Mouse (Mus musculus): ENCODE results near the gene Eif3b.

The Eif3b gene

GRCm38 (mm10) chr5:140418489-140419441 is at the start of gene Eif3b:
Gene Eif3b (plus strand): TSS chr5:140419328.
- DNase-seq (ENCODE audit: low read depth, low spot score) = peak; percentile 95

- DNase-seq (ENCODE audit: low read depth, low spot score) = no peak
These were observed 49.7 kb upstream of the Eif3b start for GRCm38 (mm10) chr5:140369466-140369865.

GRCm38 (mm10) chr5:140370446-140371254 is 48.5 kb upstream of the Eif3b start:
- DNase-seq (ENCODE audit: low read depth, low spot score) = no peak

- DNase-seq (ENCODE audit: low read depth, low spot score) = no peak
These were observed 47.5 kb upstream of the Eif3b start for GRCm38 (mm10) chr5:140371671-140372070.

- no peak for DNase-seq (ENCODE audit: low read depth, low spot score)
These were observed 45.4 kb upstream of the Eif3b start for GRCm38 (mm10) chr5:140373711-140374110.

- no peak for DNase-seq (ENCODE audit: low read depth, low spot score)
These were observed 44.9 kb upstream of the Eif3b start for GRCm38 (mm10) chr5:140374226-140374625.

GRCm38 (mm10) chr5:140375249-140375829 is 43.8 kb upstream of the Eif3b start:
- DNase-seq (ENCODE audit: low read depth, low spot score) = no peak

- DNase-seq (ENCODE audit: low read depth, low spot score) = no peak
These were observed 40.8 kb upstream of the Eif3b start for GRCm38 (mm10) chr5:140378121-140378853.

GRCm38 (mm10) chr5:140379299-140379698 is 39.8 kb upstream of the Eif3b start:
- DNase-seq (ENCODE audit: low read depth, low spot score) = no peak

- DNase-seq (ENCODE audit: low read depth, low spot score) = no peak
These were observed 38.0 kb upstream of the Eif3b start for GRCm38 (mm10) chr5:140381156-140381555.

- DNase-seq (ENCODE audit: low read depth, low spot score) = no peak
These were observed 36.4 kb upstream of the Eif3b start for GRCm38 (mm10) chr5:140382688-140383087.

- no peak for DNase-seq (ENCODE audit: low read depth, low spot score)
These were observed 35.6 kb upstream of the Eif3b start for GRCm38 (mm10) chr5:140383559-140383958.

GRCm38 (mm10) chr5:140384462-140384861 is 34.7 kb upstream of the Eif3b start:
- DNase-seq (ENCODE audit: low read depth, low spot score) = no peak

- DNase-seq (ENCODE audit: low read depth, low spot score) = no peak
These were observed 31.9 kb upstream of the Eif3b start for GRCm38 (mm10) chr5:140387236-140387635.

- DNase-seq (ENCODE audit: low read depth, low spot score) = no peak
These were observed 31.2 kb upstream of the Eif3b start for GRCm38 (mm10) chr5:140387816-140388510.

- DNase-seq (ENCODE audit: low read depth, low spot score) = peak; percentile 99
These were observed 30.2 kb upstream of the Eif3b start, which contains the start of gene Snx8 for GRCm38 (mm10) chr5:140388588-140389576. Gene Snx8 (minus strand): TSS chr5:140389262.

- no peak for DNase-seq (ENCODE audit: low read depth, low spot score)
These were observed 29.5 kb upstream of the Eif3b start for GRCm38 (mm10) chr5:140389647-140390046.

GRCm38 (mm10) chr5:140391435-140391834 is 27.7 kb upstream of the Eif3b start:
- DNase-seq (ENCODE audit: low read depth, low spot score) = no peak

GRCm38 (mm10) chr5:140391981-140392380 is 27.1 kb upstream of the Eif3b start:
- no peak for DNase-seq (ENCODE audit: low read depth, low spot score)
